13 mouse cellular contexts compared by ENCODE assay signal in genomic region chr1:68886823-68887222, GRCm38 (mm10).
A peak's percentile ranks its signal among the peaks of the same experiment; 100 is the strongest.
DNase-seq lines count a peak whose midpoint lies in the region; ATAC-seq lines count a peak whose summit lies in the region.
"Had no signal": no experiment of that assay in that cellular context is flagged by ENCODE, and none has a peak within 500 bp of the region (broad histone marks: within the 10 kb centered on the region; RNA-seq: fewer than 3 reads in every experiment).

No protein-coding gene starts in this region.

- H3K27me3 ChIP-seq in embryonic facial prominence, embryonic 11.5 days (ENCODE audit: control insufficient read depth, insufficient read depth, low read length), result no peaks in the 10 kb centered on the region
- no peaks in the 10 kb centered on the region for H3K27me3 ChIP-seq in embryonic facial prominence, embryonic 10.5 days (replicated peaks; ENCODE audit: low read depth, poor library complexity, severe bottlenecking)
- no peaks in the 10 kb centered on the region for H3K27me3 ChIP-seq in hindbrain, embryonic 11.5 days (ENCODE audit: control insufficient read depth, insufficient read depth, low read length)
- H3K27me3 ChIP-seq in heart, embryonic 12.5 days (replicated peaks), result no peaks in the 10 kb centered on the region
- H3K27me3 ChIP-seq: limb, embryonic 15.5 days had no signal

- H3K9me3 ChIP-seq in embryonic facial prominence, embryonic 11.5 days (replicated peaks; ENCODE audit: control insufficient read depth, low read length), result no peaks in the 10 kb centered on the region
- H3K9me3 ChIP-seq in embryonic facial prominence, embryonic 10.5 days, result no peaks in the 10 kb centered on the region
- H3K9me3 ChIP-seq in hindbrain, embryonic 11.5 days (ENCODE audit: control insufficient read depth, low read length), result no peaks in the 10 kb centered on the region
- no peaks in the 10 kb centered on the region for H3K9me3 ChIP-seq in heart, embryonic 12.5 days (replicated peaks)
- H3K9me3 ChIP-seq: G1E; limb, embryonic 15.5 days had no signal

- no peak overlapping the region for H3K4me3 ChIP-seq in embryonic facial prominence, embryonic 11.5 days (ENCODE audit: low read depth, low read length)
- no peak overlapping the region for H3K4me3 ChIP-seq in embryonic facial prominence, embryonic 10.5 days
- no peak overlapping the region for H3K4me3 ChIP-seq in hindbrain, embryonic 11.5 days (ENCODE audit: low read depth, low read length)
- H3K4me3 ChIP-seq in heart, embryonic 12.5 days, result no peak overlapping the region
- H3K4me3 ChIP-seq: limb, embryonic 15.5 days had no signal

- no peak overlapping the region for H3K9ac ChIP-seq in embryonic facial prominence, embryonic 11.5 days (replicated peaks; ENCODE audit: low read length)
- H3K9ac ChIP-seq in hindbrain, embryonic 11.5 days (ENCODE audit: low read depth, low read length), result no peak overlapping the region
- no peak overlapping the region for H3K9ac ChIP-seq in heart, embryonic 12.5 days
- H3K9ac ChIP-seq: limb, embryonic 15.5 days had no signal

- 44% methylated on average over 3 of the region's 3 CpGs for WGBS in embryonic facial prominence, embryonic 11.5 days
- 76% methylated on average over 3 of the region's 3 CpGs for WGBS in embryonic facial prominence, embryonic 10.5 days
- WGBS in hindbrain, embryonic 11.5 days, result 66% methylated on average over 3 of the region's 3 CpGs
- WGBS in heart, embryonic 12.5 days, result 72% methylated on average over 3 of the region's 3 CpGs

- DNase-seq in embryonic facial prominence, embryonic 11.5 days (ENCODE audit: low spot score), result peak; percentile 5
- DNase-seq in embryonic facial prominence, embryonic 10.5 days (ENCODE audit: low spot score), result no peak
- peak; percentile 83 for DNase-seq in cerebellum, adult 18-20 months
- DNase-seq in hindbrain, embryonic 11.5 days (ENCODE audit: low spot score), result peak; percentile 18
- DNase-seq in layer of hippocampus, postnatal 25 days (ENCODE audit: extremely low spot score in 1 of 2, low spot score in 1 of 2), result peak; percentile 11 to 29
- no peak for DNase-seq in heart, adult 11 months
- DNase-seq in thymus, postnatal 14 days, result no peak
- DNase-seq: heart, postnatal 36 days; kidney, postnatal 14 days had no signal

- H3K27ac ChIP-seq in embryonic facial prominence, embryonic 11.5 days (replicated peaks; ENCODE audit: low read depth, low read length), result no peak overlapping the region
- no peak overlapping the region for H3K27ac ChIP-seq in embryonic facial prominence, embryonic 10.5 days (replicated peaks)
- no peak overlapping the region for H3K27ac ChIP-seq in hindbrain, embryonic 11.5 days (ENCODE audit: low read depth, low read length)
- no peak overlapping the region for H3K27ac ChIP-seq in heart, embryonic 12.5 days (ENCODE audit: poor library complexity, severe bottlenecking)
- H3K27ac ChIP-seq: limb, embryonic 15.5 days; macrophage had no signal

- H3K36me3 ChIP-seq in embryonic facial prominence, embryonic 11.5 days (replicated peaks; ENCODE audit: control insufficient read depth, insufficient read depth, low read depth, low read length), result no peaks in the 10 kb centered on the region
- no peaks in the 10 kb centered on the region for H3K36me3 ChIP-seq in embryonic facial prominence, embryonic 10.5 days (replicated peaks)
- H3K36me3 ChIP-seq in hindbrain, embryonic 11.5 days (ENCODE audit: control insufficient read depth, insufficient read depth, low read length), result no peaks in the 10 kb centered on the region
- no peaks in the 10 kb centered on the region for H3K36me3 ChIP-seq in heart, embryonic 12.5 days
- H3K36me3 ChIP-seq: G1E; limb, embryonic 15.5 days had no signal

- ATAC-seq in embryonic facial prominence, embryonic 11.5 days (replicated peaks; ENCODE audit: insufficient number of reproducible peaks, low FRiP score, low TSS enrichment, low read depth), result no peak
- ATAC-seq in hindbrain, embryonic 11.5 days (ENCODE audit: low FRiP score), result no peak
- ATAC-seq in heart, embryonic 12.5 days (ENCODE audit: insufficient number of reproducible peaks, low FRiP score), result no peak

- H3K4me1 ChIP-seq in embryonic facial prominence, embryonic 11.5 days (ENCODE audit: control insufficient read depth, insufficient read depth, low read length), result no peaks in the 10 kb centered on the region
- no peaks in the 10 kb centered on the region; the same call in 1 of the 2 replicates for H3K4me1 ChIP-seq in embryonic facial prominence, embryonic 10.5 days
- no peaks in the 10 kb centered on the region for H3K4me1 ChIP-seq in hindbrain, embryonic 11.5 days (replicated peaks; ENCODE audit: control insufficient read depth, insufficient read depth, low read length)
- H3K4me1 ChIP-seq in heart, embryonic 12.5 days (replicated peaks), result no peaks in the 10 kb centered on the region
- H3K4me1 ChIP-seq: limb, embryonic 15.5 days had no signal

- no peak overlapping the region for H3K4me2 ChIP-seq in embryonic facial prominence, embryonic 11.5 days (ENCODE audit: low read depth, low read length)
- H3K4me2 ChIP-seq in hindbrain, embryonic 11.5 days (replicated peaks; ENCODE audit: low read depth, low read length), result no peak overlapping the region
- no peak overlapping the region for H3K4me2 ChIP-seq in heart, embryonic 12.5 days
- H3K4me2 ChIP-seq: limb, embryonic 15.5 days had no signal

Comparison
In these comparisons a context has a peak if more than half of its experiments do, and no peak if none do; other contexts are left out.
1. DNase-seq: peak in embryonic facial prominence, embryonic 11.5 days (single experiment), cerebellum, adult 18-20 months (2 of 2), hindbrain, embryonic 11.5 days (single experiment) and layer of hippocampus, postnatal 25 days (2 of 2); none in embryonic facial prominence, embryonic 10.5 days (single experiment), heart, adult 11 months (single experiment) and thymus, postnatal 14 days (single experiment).